Mouse (Mus musculus): ENCODE data around the gene Hmga1.

GRCm38 (mm10) chr17:27611519-27611884 is 55.2 kb downstream of the Hmga1 start:
- TF ChIP-seq CTCF (IDR thresholded peaks at IDR 0.05; ENCODE audit: low read depth, low read length): no peak
- TF ChIP-seq POLR2AphosphoS5 (IDR thresholded peaks at IDR 0.05; ENCODE audit: insufficient replicate concordance, low read depth, low read length): no peak
- no peak for TF ChIP-seq TAL1 (conservative IDR thresholded peaks at IDR 0.05; ENCODE audit: low read depth, low read length)
